Mouse (Mus musculus): ENCODE data around the gene Slc4a4.

GRCm38 (mm10) chr5:89232313-89232712, 345.7 kb downstream of the Slc4a4 start:
- no peak for TF ChIP-seq CTCF (IDR thresholded peaks at IDR 0.05; ENCODE audit: borderline replicate concordance, extremely low read depth, insufficient read depth, insufficient read length)
- no peak for TF ChIP-seq POLR2A (IDR thresholded peaks at IDR 0.05; ENCODE audit: borderline replicate concordance, extremely low read depth, insufficient read depth, insufficient read length, poor library complexity, severe bottlenecking)
